Mouse (Mus musculus) thymus, adult 2 months (tissue): ENCODE measurements at regions not wholly inside any gene's neighbourhood (a gene's known extent, or its start where the extent isn't known, plus 50 kb on each side); places are given as distances from the start of the nearest gene placed in this dataset.

Source experiments
- DNase-seq: peaks from one replicate; pipeline ENCODE4 v3.0.0; 2021
- H3K27ac ChIP-seq: fragments of 200-500 bp; 2 replicates; pipeline ENCODE4 v1.5.1; 2012; ENCODE audit warnings: low read length, control low read depth; ENCODE audit not compliant: control insufficient read depth, insufficient read depth
- H3K27me3 ChIP-seq: fragments of 200-500 bp; 2 replicates; pipeline ENCODE4 v1.6.1; 2012; ENCODE audit warnings: mild to moderate bottlenecking, low read length, moderate library complexity, mixed read lengths; ENCODE audit not compliant: control insufficient read depth, insufficient read depth
- H3K36me3 ChIP-seq: fragments of 200-500 bp; 2 replicates; pipeline ENCODE4 v1.6.1; 2012; ENCODE audit warnings: mild to moderate bottlenecking, low read length, moderate library complexity; ENCODE audit not compliant: control insufficient read depth, insufficient read depth
- H3K4me1 ChIP-seq: fragments of 200-500 bp; replicated peaks from 2 replicates; pipeline ENCODE4 v1.6.1; 2012; ENCODE audit warnings: low read length; ENCODE audit not compliant: control insufficient read depth, insufficient read depth
- H3K4me3 ChIP-seq: fragments of 200-500 bp; 2 replicates; pipeline ENCODE4 v1.5.1; 2012; ENCODE audit warnings: mild to moderate bottlenecking, low read length, control low read depth, moderate library complexity; ENCODE audit not compliant: control insufficient read depth, insufficient read depth
- CTCF ChIP-seq: fragments of 200-500 bp; IDR thresholded peaks from 2 replicates; pipeline ENCODE4 v1.5.1; 2012; ENCODE audit warnings: mild to moderate bottlenecking, control low read depth, low read length, moderate library complexity, borderline replicate concordance; ENCODE audit not compliant: control insufficient read depth, poor library complexity, insufficient read depth; ENCODE audit errors: extremely low read depth
- POLR2A ChIP-seq: fragments of 200-500 bp; IDR thresholded peaks from 2 replicates; pipeline ENCODE4 v1.6.1; 2012; ENCODE audit warnings: mild to moderate bottlenecking, low read length, control low read depth, moderate library complexity; ENCODE audit not compliant: control insufficient read depth, poor library complexity, insufficient read depth; ENCODE audit errors: extremely low read depth
- WGBS: fragments of 180-500 bp; shearing (Covaris S2); methylation state at CpG from one replicate; pipeline ENCODE4 v1.1.7; 2018; 5-methylcytosine and 5-hydroxymethylcytosine counted together

- 85% methylated on average over 6 of the region's 6 CpGs for WGBS
- H3K27ac ChIP-seq: no peak overlapping the region
- no peaks in the 10 kb centered on the region for H3K36me3 ChIP-seq
- H3K4me3 ChIP-seq: no peak overlapping the region
- H3K4me1 ChIP-seq: no peaks in the 10 kb centered on the region
- DNase-seq: no peak
- H3K27me3 ChIP-seq: no peaks in the 10 kb centered on the region
- TF ChIP-seq CTCF: no peak
- TF ChIP-seq POLR2A: no peak
Observed at GRCm38 (mm10) chr13:110601840-110602239, 207.0 kb downstream of the Plk2 start.

DNA sequence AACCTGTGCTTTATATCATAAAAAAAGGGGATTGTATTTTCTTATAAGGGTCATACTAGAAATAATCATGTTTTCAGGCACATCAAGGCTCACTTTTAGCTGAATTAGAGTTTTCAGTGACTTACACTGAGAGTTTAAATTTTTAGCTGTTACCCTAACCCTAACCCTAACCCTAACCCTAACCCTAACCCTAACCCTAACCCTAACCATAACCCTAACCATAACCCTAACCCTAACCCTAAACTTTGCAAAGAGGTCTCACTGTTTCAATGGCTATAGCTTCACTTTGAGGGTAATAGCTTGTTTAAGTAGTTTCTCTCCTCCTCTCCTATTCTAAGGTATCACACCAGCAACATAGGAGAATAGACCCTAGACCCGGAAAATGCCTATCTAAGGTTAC is 208.0 kb downstream of the Plk2 start:
- no peak overlapping the region for H3K4me3 ChIP-seq
- no peak overlapping the region for H3K27ac ChIP-seq
- no peaks in the 10 kb centered on the region for H3K27me3 ChIP-seq
- no peak for TF ChIP-seq POLR2A
- TF ChIP-seq CTCF: no peak
- H3K4me1 ChIP-seq: no peaks in the 10 kb centered on the region
- DNase-seq: no peak
- no peaks in the 10 kb centered on the region for H3K36me3 ChIP-seq
- 91% methylated on average over 1 of the region's 1 CpGs for WGBS

GRCm38 (mm10) chr13:110619010-110619409 is 224.2 kb downstream of the Plk2 start:
- no peak for DNase-seq
- H3K36me3 ChIP-seq: no peaks in the 10 kb centered on the region

DNA sequence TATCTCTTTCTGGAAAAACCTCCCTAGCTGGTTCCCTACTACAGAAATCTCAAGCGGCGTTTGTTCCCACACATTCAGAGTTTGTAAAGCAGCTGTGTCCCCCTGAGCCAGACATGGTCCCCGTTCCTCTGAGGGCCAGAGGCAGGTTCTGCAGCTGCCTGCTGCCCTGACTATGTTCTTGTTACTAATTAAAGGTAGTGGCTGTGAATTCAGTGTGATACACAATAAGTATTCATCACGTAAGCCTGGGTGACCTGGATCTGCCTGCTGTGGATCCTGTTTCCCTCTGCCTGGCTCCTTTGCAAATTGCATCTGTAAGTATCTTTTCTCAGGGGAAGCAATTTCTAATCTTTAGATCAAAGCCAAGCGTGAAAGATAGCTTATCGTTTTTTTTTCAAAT is 232.3 kb downstream of the Plk2 start:
- H3K27me3 ChIP-seq: no peaks in the 10 kb centered on the region

More at GRCm38 (mm10) chr13:110619010-110619409, 224.2 kb downstream of the Plk2 start:
- 90% methylated on average over 6 of the region's 6 CpGs for WGBS
- no peaks in the 10 kb centered on the region for H3K27me3 ChIP-seq
- no peaks in the 10 kb centered on the region for H3K4me1 ChIP-seq
- H3K4me3 ChIP-seq: no peak overlapping the region
- TF ChIP-seq CTCF (no peak), POLR2A (no peak)
- no peak overlapping the region for H3K27ac ChIP-seq

DNA sequence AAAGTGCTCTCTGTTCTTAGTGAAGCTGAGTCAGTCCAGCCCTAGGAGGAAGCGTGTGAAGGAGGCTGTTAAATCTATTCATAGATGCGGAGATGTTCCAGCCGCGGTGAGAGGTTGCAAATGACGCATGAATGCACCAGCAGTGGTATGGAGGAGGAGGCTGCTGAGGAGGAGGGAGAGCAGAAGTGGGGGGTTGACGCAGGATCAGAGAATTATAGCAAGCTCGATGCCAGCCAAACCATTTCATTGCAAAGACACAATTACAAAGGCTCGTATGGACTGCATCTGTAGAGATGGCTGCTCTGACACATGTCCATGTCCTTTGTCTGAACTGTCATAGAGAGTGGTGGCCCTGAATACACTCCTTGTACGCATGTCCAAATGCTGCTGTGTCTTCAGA is 232.9 kb downstream of the Plk2 start:
- 68% methylated on average over 9 of the region's 9 CpGs for WGBS
- H3K27ac ChIP-seq: no peak overlapping the region
- H3K4me1 ChIP-seq: no peaks in the 10 kb centered on the region
- TF ChIP-seq POLR2A: no peak
- no peak for TF ChIP-seq CTCF
- no peak overlapping the region for H3K4me3 ChIP-seq
- H3K36me3 ChIP-seq: no peaks in the 10 kb centered on the region
- DNase-seq: no peak
- no peaks in the 10 kb centered on the region for H3K27me3 ChIP-seq

More for the DNA sequence above, 232.3 kb downstream of the Plk2 start:
- 89% methylated on average over 6 of the region's 6 CpGs for WGBS
- Histone ChIP-seq H3K4me3 (no peak overlapping the region), H3K27ac (no peak overlapping the region), H3K4me1 (no peaks in the 10 kb centered on the region), H3K36me3 (no peaks in the 10 kb centered on the region)
- TF ChIP-seq CTCF: no peak
- no peak for TF ChIP-seq POLR2A
- no peak for DNase-seq

- WGBS: 98% methylated on average over 1 of the region's 1 CpGs
- H3K27ac ChIP-seq: no peak overlapping the region
- H3K4me3 ChIP-seq: no peak overlapping the region
- H3K36me3 ChIP-seq: no peaks in the 10 kb centered on the region
- no peak for DNase-seq
- H3K27me3 ChIP-seq: no peaks in the 10 kb centered on the region
- H3K4me1 ChIP-seq: no peaks in the 10 kb centered on the region
- TF ChIP-seq CTCF (no peak), POLR2A (no peak)
Observed at GRCm38 (mm10) chr13:110628201-110628600, 233.4 kb downstream of the Plk2 start.

DNA sequence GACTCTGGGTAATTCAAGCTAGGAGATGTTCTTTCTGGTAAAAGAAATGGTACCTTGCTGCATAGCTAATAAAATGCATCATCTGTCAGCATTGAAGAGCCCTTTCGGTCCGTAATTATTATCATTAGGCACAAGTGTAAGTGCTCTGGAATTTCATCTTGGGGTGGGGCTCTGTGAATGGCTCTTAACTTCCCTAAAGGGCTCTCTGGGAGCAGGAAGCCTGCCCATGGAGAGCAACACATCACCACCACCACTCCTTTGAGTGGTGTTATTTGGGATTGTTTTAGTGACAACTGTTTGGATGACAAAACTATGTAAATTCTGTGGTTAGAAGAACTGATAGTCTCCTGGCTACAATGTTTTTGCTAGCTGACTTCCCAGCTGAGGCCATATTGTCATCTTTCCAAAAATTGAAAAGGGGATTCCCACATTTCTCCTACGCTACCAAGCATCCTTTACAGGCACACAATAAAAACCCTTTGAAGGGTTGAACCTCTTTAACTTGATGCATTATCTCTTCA is 238.5 kb downstream of the Plk2 start:
- TF ChIP-seq POLR2A (no peak), CTCF (no peak)

More for the DNA sequence above, 238.5 kb downstream of the Plk2 start:
- no peak for DNase-seq
- Histone ChIP-seq H3K36me3 (no peaks in the 10 kb centered on the region), H3K27ac (no peak overlapping the region), H3K4me1 (no peaks in the 10 kb centered on the region), H3K27me3 (no peaks in the 10 kb centered on the region), H3K4me3 (no peak overlapping the region)
- WGBS: 95% methylated on average over 3 of the region's 3 CpGs
